Mouse (Mus musculus) embryo, embryonic 10 days (tissue): ENCODE measurements at regions not wholly inside any gene's neighbourhood (a gene's known extent, or its start where the extent isn't known, plus 50 kb on each side); places are given as distances from the start of the nearest gene placed in this dataset.
A peak's percentile ranks its signal among the peaks of the same experiment; 100 is the strongest.
"Not testable (repeated sequence)": the region's sequence is repeated elsewhere in the genome, so short reads cannot be mapped to it uniquely, and the experiment has no call there.

Source experiments
- DNase-seq: peaks from one replicate; pipeline ENCODE4 v3.0.0-alpha.2; 2015; ENCODE audit warnings: low spot score

GRCm38 (mm10) chrX:91059251-91059650 is 167.3 kb downstream of the Gm44 start:
- DNase-seq, result not testable (repeated sequence)

- peak; percentile 5 for DNase-seq
Observed at GRCm38 (mm10) chrX:91085137-91085536, 193.2 kb downstream of the Gm44 start.
